Mouse (Mus musculus) neural tube, embryonic 13.5 days (tissue): ENCODE measurements at regions not wholly inside any gene's neighbourhood (a gene's known extent, or its start where the extent isn't known, plus 50 kb on each side); places are given as distances from the start of the nearest gene placed in this dataset.

ENCODE experiments used
- ATAC-seq: fragments of 200-750 bp; cut with Nextera tagmentation; 2 replicates; pipeline ENCODE4 v1.8.0; 2017; ENCODE audit warnings: low read depth, mild to moderate bottlenecking, moderate TSS enrichment, moderate library complexity
- H3K27ac ChIP-seq: fragments of 300-500 bp; sonication (generic); replicated peaks from 2 replicates; pipeline ENCODE4 v1.5.1; 2015; ENCODE audit warnings: moderate library complexity, mild to moderate bottlenecking, inconsistent platforms
- H3K27me3 ChIP-seq: fragments of 300-500 bp; sonication (generic); 2 replicates; pipeline ENCODE4 v1.6.1; 2015; ENCODE audit warnings: mild to moderate bottlenecking, inconsistent platforms
- H3K36me3 ChIP-seq: fragments of 300-500 bp; sonication (generic); 2 replicates; pipeline ENCODE4 v1.6.1; 2015; ENCODE audit warnings: mild to moderate bottlenecking, inconsistent platforms
- H3K4me1 ChIP-seq: fragments of 300-500 bp; sonication (generic); replicated peaks from 2 replicates; pipeline ENCODE4 v1.6.1; 2015; ENCODE audit warnings: inconsistent platforms
- H3K4me2 ChIP-seq: fragments of 300-500 bp; sonication (generic); 2 replicates; pipeline ENCODE4 v1.6.1; 2015; ENCODE audit warnings: inconsistent platforms, mild to moderate bottlenecking, moderate library complexity
- H3K4me3 ChIP-seq: fragments of 300-500 bp; sonication (generic); 2 replicates; pipeline ENCODE4 v1.5.1; 2015; ENCODE audit warnings: mild to moderate bottlenecking, inconsistent platforms
- H3K9ac ChIP-seq: fragments of 300-500 bp; sonication (generic); 2 replicates; pipeline ENCODE4 v1.6.1; 2015; ENCODE audit warnings: moderate library complexity, mild to moderate bottlenecking, inconsistent platforms
- H3K9me3 ChIP-seq: fragments of 300-500 bp; sonication (generic); 2 replicates; pipeline ENCODE4 v1.6.1; 2016; ENCODE audit warnings: inconsistent platforms
- WGBS: fragments of 180-500 bp; shearing (Covaris S2); methylation state at CpG from one replicate; pipeline ENCODE4 v1.1.7; 2015; 5-methylcytosine and 5-hydroxymethylcytosine counted together

GRCm38 (mm10) chr8:34578043-34578442 lies 466.5 kb upstream of the Gm10131 start:
- Histone ChIP-seq H3K9me3 (no peaks in the 10 kb centered on the region), H3K27ac (no peak overlapping the region), H3K9ac (no peak overlapping the region), H3K4me2 (no peak overlapping the region), H3K4me3 (no peak overlapping the region), H3K27me3 (no peaks in the 10 kb centered on the region), H3K4me1 (0 out of 2 replicates have a peak, but pooled peaks cover 5% of the 10 kb centered on the region), H3K36me3 (no peaks in the 10 kb centered on the region)
- no peak for ATAC-seq
- 21% methylated on average over 4 of the region's 4 CpGs for WGBS

- ATAC-seq = no peak
- no peaks in the 10 kb centered on the region for H3K9me3 ChIP-seq
- H3K4me2 ChIP-seq = no peak overlapping the region
- H3K36me3 ChIP-seq = no peaks in the 10 kb centered on the region
- WGBS = 56% methylated on average over 3 of the region's 3 CpGs
- H3K4me1 ChIP-seq = 0 out of 2 replicates have a peak, but pooled peaks cover 5% of the 10 kb centered on the region
- no peaks in the 10 kb centered on the region for H3K27me3 ChIP-seq
- H3K27ac ChIP-seq = no peak overlapping the region
- no peak overlapping the region for H3K9ac ChIP-seq
- H3K4me3 ChIP-seq = no peak overlapping the region
Observed at GRCm38 (mm10) chr8:34574009-34574408, 462.5 kb upstream of the Gm10131 start.

GRCm38 (mm10) chr8:34573007-34573881 lies 461.7 kb upstream of the Gm10131 start:
- H3K9me3 ChIP-seq = no peaks in the 10 kb centered on the region
- no peaks in the 10 kb centered on the region for H3K27me3 ChIP-seq
- no peaks in the 10 kb centered on the region for H3K36me3 ChIP-seq
- no peak overlapping the region for H3K27ac ChIP-seq
- 0 out of 2 replicates have a peak, but pooled peaks cover 5% of the 10 kb centered on the region for H3K4me1 ChIP-seq
- no peak overlapping the region for H3K4me3 ChIP-seq
- no peak for ATAC-seq
- no peak overlapping the region for H3K9ac ChIP-seq
- H3K4me2 ChIP-seq = no peak overlapping the region
- WGBS = 58% methylated on average over 9 of the region's 9 CpGs

- Histone ChIP-seq H3K4me2 (no peak overlapping the region), H3K4me3 (no peak overlapping the region), H3K27ac (no peak overlapping the region), H3K9ac (no peak overlapping the region), H3K36me3 (no peaks in the 10 kb centered on the region), H3K27me3 (no peaks in the 10 kb centered on the region), H3K4me1 (0 out of 2 replicates have a peak, but pooled peaks cover 5% of the 10 kb centered on the region), H3K9me3 (no peaks in the 10 kb centered on the region)
- WGBS = 90% methylated on average over 1 of the region's 1 CpGs
- no peak for ATAC-seq
Observed at GRCm38 (mm10) chr8:34571736-34572135, 460.2 kb upstream of the Gm10131 start.

- no peak overlapping the region for H3K27ac ChIP-seq
- 43% methylated on average over 8 of the region's 8 CpGs for WGBS
- H3K9ac ChIP-seq = no peak overlapping the region
Observed at GRCm38 (mm10) chr8:34562278-34562677, 450.7 kb upstream of the Gm10131 start.

GRCm38 (mm10) chr8:34549786-34550185 lies 438.2 kb upstream of the Gm10131 start:
- WGBS = 28% methylated on average over 5 of the region's 5 CpGs
- H3K9ac ChIP-seq = 0 out of 2 replicates have a peak overlapping the region, but pooled peaks have one; percentile 22
- H3K4me1 ChIP-seq = peaks cover 6% of the 10 kb centered on the region
- H3K4me3 ChIP-seq = no peak overlapping the region
- no peak overlapping the region for H3K27ac ChIP-seq
- H3K27me3 ChIP-seq = no peaks in the 10 kb centered on the region
- H3K4me2 ChIP-seq = no peak overlapping the region
- no peaks in the 10 kb centered on the region for H3K36me3 ChIP-seq
- ATAC-seq = no peak
- no peaks in the 10 kb centered on the region for H3K9me3 ChIP-seq

More at GRCm38 (mm10) chr8:34562278-34562677, 450.7 kb upstream of the Gm10131 start:
- Histone ChIP-seq H3K4me3 (no peak overlapping the region), H3K36me3 (no peaks in the 10 kb centered on the region), H3K4me2 (no peak overlapping the region), H3K27me3 (no peaks in the 10 kb centered on the region), H3K9me3 (no peaks in the 10 kb centered on the region), H3K4me1 (no peaks in the 10 kb centered on the region)
- ATAC-seq = no peak

- WGBS = 21% methylated on average over 11 of the region's 11 CpGs
Observed at GRCm38 (mm10) chr8:34546815-34547214, 435.3 kb upstream of the Gm10131 start.

GRCm38 (mm10) chr8:34542361-34543038 lies 431.0 kb upstream of the Gm10131 start:
- H3K4me1 ChIP-seq = 0 out of 2 replicates have a peak, but pooled peaks cover 3% of the 10 kb centered on the region
- H3K9ac ChIP-seq = no peak overlapping the region
- no peak for ATAC-seq
- H3K4me2 ChIP-seq = no peak overlapping the region
- H3K4me3 ChIP-seq = no peak overlapping the region
- WGBS = 77% methylated on average over 3 of the region's 3 CpGs
- H3K9me3 ChIP-seq = no peaks in the 10 kb centered on the region
- H3K36me3 ChIP-seq = no peaks in the 10 kb centered on the region
- H3K27ac ChIP-seq = no peak overlapping the region
- no peaks in the 10 kb centered on the region for H3K27me3 ChIP-seq

More at GRCm38 (mm10) chr8:34546815-34547214, 435.3 kb upstream of the Gm10131 start:
- no peaks in the 10 kb centered on the region for H3K9me3 ChIP-seq
- peaks cover 6% of the 10 kb centered on the region for H3K4me1 ChIP-seq
- no peak overlapping the region for H3K4me3 ChIP-seq
- peak overlapping the region; percentile 17 for H3K4me2 ChIP-seq
- H3K36me3 ChIP-seq = no peaks in the 10 kb centered on the region
- H3K9ac ChIP-seq = no peak overlapping the region
- no peaks in the 10 kb centered on the region for H3K27me3 ChIP-seq
- no peak overlapping the region for H3K27ac ChIP-seq
- no peak for ATAC-seq

GRCm38 (mm10) chr8:34539232-34539631 lies 427.7 kb upstream of the Gm10131 start:
- Histone ChIP-seq H3K27me3 (no peaks in the 10 kb centered on the region), H3K36me3 (no peaks in the 10 kb centered on the region), H3K27ac (no peak overlapping the region), H3K9ac (no peak overlapping the region), H3K9me3 (no peaks in the 10 kb centered on the region), H3K4me2 (no peak overlapping the region), H3K4me3 (no peak overlapping the region), H3K4me1 (0 out of 2 replicates have a peak, but pooled peaks cover 3% of the 10 kb centered on the region)
- WGBS = 64% methylated on average over 4 of the region's 4 CpGs
- ATAC-seq = 0 out of 2 replicates have a peak, but pooled peaks have one; percentile 15

- ATAC-seq = no peak
- Histone ChIP-seq H3K4me2 (no peak overlapping the region), H3K9ac (no peak overlapping the region), H3K9me3 (no peaks in the 10 kb centered on the region), H3K36me3 (no peaks in the 10 kb centered on the region), H3K27ac (no peak overlapping the region), H3K4me1 (0 out of 2 replicates have a peak, but pooled peaks cover 10% of the 10 kb centered on the region), H3K4me3 (no peak overlapping the region), H3K27me3 (no peaks in the 10 kb centered on the region)
- 76% methylated on average over 3 of the region's 3 CpGs for WGBS
Observed at GRCm38 (mm10) chr8:34535434-34535833, 423.9 kb upstream of the Gm10131 start.

GRCm38 (mm10) chr8:34533421-34533820 lies 421.9 kb upstream of the Gm10131 start:
- Histone ChIP-seq H3K36me3 (no peaks in the 10 kb centered on the region), H3K27ac (no peak overlapping the region), H3K27me3 (no peaks in the 10 kb centered on the region), H3K4me3 (no peak overlapping the region), H3K4me1 (0 out of 2 replicates have a peak, but pooled peaks cover 7% of the 10 kb centered on the region), H3K4me2 (no peak overlapping the region), H3K9me3 (no peaks in the 10 kb centered on the region), H3K9ac (no peak overlapping the region)
- no peak for ATAC-seq
- 87% methylated on average over 4 of the region's 4 CpGs for WGBS
